ENCODE assay signal across 8 mouse cellular contexts in genomic region chr9:72133772-72134245, GRCm38 (mm10). TPM values are rescaled to one million over a fixed set of nuclear protein-coding genes. Genes with fewer than 3 reads are reported as not detected.
DNase-seq lines count a peak whose midpoint lies in the region; ATAC-seq and TF ChIP-seq lines count a peak whose summit lies in the region.

No protein-coding gene starts in this region.

- ATAC-seq in lung, embryonic 16.5 days (ENCODE audit: low read depth) = no peak
- ATAC-seq in forebrain, embryonic 11.5 days (replicated peaks; ENCODE audit: low FRiP score) = no peak

- H3K27me3 ChIP-seq in lung, embryonic 16.5 days (ENCODE audit: control insufficient read depth, insufficient read depth, low read depth, low read length) = no peaks in the 10 kb centered on the region
- H3K27me3 ChIP-seq in forebrain, embryonic 11.5 days (ENCODE audit: control insufficient read depth, insufficient read depth, low read length) = no peaks in the 10 kb centered on the region
- H3K27me3 ChIP-seq in limb, embryonic 10.5 days (ENCODE audit: low read depth, poor library complexity, severe bottlenecking) = no peaks in the 10 kb centered on the region
- H3K27me3 ChIP-seq in small intestine, adult 2 months (ENCODE audit: control insufficient read depth, insufficient read depth, low read length) = no peaks in the 10 kb centered on the region

- no peak for DNase-seq in lung, postnatal 14 days
- DNase-seq in forebrain, embryonic 11.5 days (ENCODE audit: low spot score) = no peak
- DNase-seq in limb, embryonic 10.5 days (ENCODE audit: low spot score) = no peak
- DNase-seq in adrenal gland, adult 8-10 months = no peak
- DNase-seq in right cerebral cortex, postnatal 25 days = no peak
- no peak for DNase-seq in left cerebral cortex, postnatal 10 days (ENCODE audit: extremely low spot score in 1 of 2, low spot score in 2 of 2)

- WGBS in lung, embryonic 16.5 days = 30% methylated on average over 4 of the region's 4 CpGs
- 62% methylated on average over 4 of the region's 4 CpGs for WGBS in forebrain, embryonic 11.5 days
- WGBS in limb, embryonic 10.5 days = 78% methylated on average over 4 of the region's 4 CpGs
- WGBS in small intestine, adult 2 months = 34% methylated on average over 4 of the region's 4 CpGs

- intact Hi-C loops in left cerebral cortex, postnatal 10 days (cut with DNase I) = loop anchor here (2.0 kb wide), 1 partner anchor 23 kb away; the partner anchor contains the start of gene Tcf12

- H3K4me1 ChIP-seq in lung, embryonic 16.5 days (replicated peaks; ENCODE audit: control insufficient read depth, insufficient read depth, low read length) = peaks cover 3% of the 10 kb centered on the region; the same call in 1 of the 2 replicates
- H3K4me1 ChIP-seq in forebrain, embryonic 11.5 days (replicated peaks; ENCODE audit: control insufficient read depth, insufficient read depth, low read length) = peaks cover 6% of the 10 kb centered on the region; the same call in 1 of the 2 replicates
- peaks cover 22% of the 10 kb centered on the region for H3K4me1 ChIP-seq in limb, embryonic 10.5 days
- H3K4me1 ChIP-seq in small intestine, adult 2 months (ENCODE audit: control insufficient read depth, insufficient read depth, insufficient read length, low read length) = no peaks in the 10 kb centered on the region

- peak overlapping the region; percentile 95 for H3K27ac ChIP-seq in lung, embryonic 16.5 days (ENCODE audit: low read length)
- H3K27ac ChIP-seq in forebrain, embryonic 11.5 days (ENCODE audit: low read depth, low read length) = no peak overlapping the region; the same call in 1 of the 2 replicates
- peak overlapping the region; percentile 98 for H3K27ac ChIP-seq in limb, embryonic 10.5 days
- H3K27ac ChIP-seq in small intestine, adult 2 months (ENCODE audit: insufficient read depth, low read depth, low read length) = peak overlapping the region; percentile 64; the same call in 1 of the 2 replicates

- peak overlapping the region; percentile 67 for H3K4me3 ChIP-seq in lung, embryonic 16.5 days (ENCODE audit: low read length)
- peak overlapping the region; percentile 57; the same call in 1 of the 2 replicates for H3K4me3 ChIP-seq in forebrain, embryonic 11.5 days (ENCODE audit: low read depth, low read length)
- peak overlapping the region; percentile 74 for H3K4me3 ChIP-seq in limb, embryonic 10.5 days
- no peak overlapping the region for H3K4me3 ChIP-seq in small intestine, adult 2 months (ENCODE audit: low read depth, low read length)

- H3K4me2 ChIP-seq in lung, embryonic 16.5 days (ENCODE audit: low read depth, low read length) = peak overlapping the region; percentile 69
- H3K4me2 ChIP-seq in forebrain, embryonic 11.5 days (ENCODE audit: low read depth, low read length, severe bottlenecking) = peak overlapping the region; percentile 94; the same call in 1 of the 2 replicates

- TF ChIP-seq POLR2A in small intestine, adult 2 months (IDR thresholded peaks at IDR 0.05; ENCODE audit: low read depth, low read length) = no peak

- no peak for TF ChIP-seq CTCF in small intestine, adult 2 months (IDR thresholded peaks at IDR 0.05; ENCODE audit: extremely low read depth, insufficient read length, insufficient replicate concordance, low read depth, low read length)

- H3K36me3 ChIP-seq in lung, embryonic 16.5 days (ENCODE audit: control insufficient read depth, insufficient read depth, low read length) = no peaks in the 10 kb centered on the region
- H3K36me3 ChIP-seq in forebrain, embryonic 11.5 days (ENCODE audit: control insufficient read depth, insufficient read depth, low read length) = no peaks in the 10 kb centered on the region
- no peaks in the 10 kb centered on the region for H3K36me3 ChIP-seq in limb, embryonic 10.5 days
- no peaks in the 10 kb centered on the region for H3K36me3 ChIP-seq in small intestine, adult 2 months (ENCODE audit: control insufficient read depth, insufficient read depth, low read length)

- peak overlapping the region; percentile 85 for H3K9ac ChIP-seq in lung, embryonic 16.5 days (ENCODE audit: low read length)
- peak overlapping the region; percentile 77 for H3K9ac ChIP-seq in forebrain, embryonic 11.5 days (ENCODE audit: low read length)

- H3K9me3 ChIP-seq in lung, embryonic 16.5 days (ENCODE audit: control insufficient read depth, low read length) = no peaks in the 10 kb centered on the region
- H3K9me3 ChIP-seq in forebrain, embryonic 11.5 days (ENCODE audit: control insufficient read depth, low read length) = no peaks in the 10 kb centered on the region
- no peaks in the 10 kb centered on the region for H3K9me3 ChIP-seq in limb, embryonic 10.5 days (replicated peaks)

RNA-seq across cellular contexts. Expression of gene Tcf12, which starts 22.1 kb away (rescaled TPM):
- 54.9 and 60.4 TPM in 2 replicates for polyA plus RNA-seq in lung, embryonic 16.5 days (2015; fragmentation: Nextera tagmentation; extraction: Ambion mirVana)
- polyA plus RNA-seq in forebrain, embryonic 11.5 days (2014; fragmentation: Nextera tagmentation; extraction: Ambion mirVana) = 116 and 127 TPM in 2 replicates
- polyA plus RNA-seq in limb, embryonic 10.5 days (2016; fragmentation: Nextera tagmentation; extraction: Ambion mirVana) = 201 and 216 TPM in 2 replicates
- polyA plus RNA-seq in small intestine, adult 2 months (2012; rRNA removed) = 19.9 and 30.2 TPM in 2 replicates
- total RNA-seq in adrenal gland, adult 8-10 months (2022) = 100 to 1,000 TPM in 1 of 4 experiments, 10 to 100 TPM in 3; 75.8 to 118 (median 89.1) TPM
- total RNA-seq in left cerebral cortex, postnatal 10 days (2021) = 10 to 100 TPM; 41.0 to 50.0 TPM
